Mouse (Mus musculus): ENCODE results near the gene Sh3bgr.

GRCm38 (mm10) chr16:96272929-96273619 lies 72.8 kb downstream of the Sh3bgr start:
- TF ChIP-seq POLR2A (IDR thresholded peaks at IDR 0.05; ENCODE audit: control insufficient read depth, extremely low read depth, insufficient read depth, low read length, poor library complexity) (no peak), CTCF (IDR thresholded peaks at IDR 0.05; ENCODE audit: borderline replicate concordance, control insufficient read depth, extremely low read depth, insufficient read depth, low read length, poor library complexity) (no peak)

All from thymus, adult 2 months (tissue).